Mouse (Mus musculus): Measurements from ENCODE around the gene Plekhb2.

Plekhb2 gene

GRCm38 (mm10) chr1:34866815-34867573 is 17.2 kb downstream of the Plekhb2 start:
- DNase-seq (ENCODE audit: low read depth, low spot score), result peak; percentile 88

GRCm38 (mm10) chr1:34867574-34867955 is 17.8 kb downstream of the Plekhb2 start:
- no peak for DNase-seq (ENCODE audit: low read depth, low spot score)

DNA sequence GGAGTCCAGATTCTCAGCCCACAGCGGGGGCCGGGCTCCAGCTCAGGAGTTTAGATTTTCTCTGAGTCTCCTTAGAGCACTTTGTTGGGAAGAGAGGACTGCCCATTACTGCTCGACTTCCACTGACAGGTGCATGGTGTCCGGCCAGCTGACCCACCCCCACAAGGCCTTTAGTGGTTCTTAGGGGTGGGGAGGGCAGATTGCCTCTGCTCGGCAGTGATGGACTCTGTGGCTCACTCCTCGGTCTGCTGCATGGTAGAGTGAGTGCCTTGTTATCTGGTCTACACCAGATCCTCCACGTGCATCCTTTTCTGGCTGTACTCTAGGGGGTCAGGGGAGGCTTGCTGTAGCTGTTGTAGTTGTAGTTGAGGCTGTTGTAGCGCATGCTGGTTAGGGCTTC is 18.6 kb downstream of the Plekhb2 start:
- DNase-seq (ENCODE audit: low read depth, low spot score), result no peak

DNA sequence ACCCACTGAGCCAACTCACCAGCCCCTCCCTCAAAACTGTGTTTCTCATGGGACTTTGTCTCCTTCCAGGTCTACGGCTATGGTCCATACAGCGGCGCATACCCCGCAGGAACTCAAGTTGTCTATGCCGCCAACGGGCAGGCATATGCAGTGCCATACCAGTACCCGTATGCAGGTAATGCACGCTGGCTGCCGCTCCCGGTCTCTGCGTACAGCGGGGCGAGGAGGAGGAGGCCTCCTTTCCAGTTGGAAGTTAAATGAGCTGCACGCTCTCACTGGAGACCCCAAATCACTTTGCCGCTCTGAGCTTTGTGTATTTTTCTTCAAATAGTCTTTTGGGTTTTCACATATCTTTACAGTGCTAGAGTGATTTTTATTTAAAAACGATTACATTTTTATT is 19.5 kb downstream of the Plekhb2 start:
- DNase-seq (ENCODE audit: low read depth, low spot score), result no peak

DNA sequence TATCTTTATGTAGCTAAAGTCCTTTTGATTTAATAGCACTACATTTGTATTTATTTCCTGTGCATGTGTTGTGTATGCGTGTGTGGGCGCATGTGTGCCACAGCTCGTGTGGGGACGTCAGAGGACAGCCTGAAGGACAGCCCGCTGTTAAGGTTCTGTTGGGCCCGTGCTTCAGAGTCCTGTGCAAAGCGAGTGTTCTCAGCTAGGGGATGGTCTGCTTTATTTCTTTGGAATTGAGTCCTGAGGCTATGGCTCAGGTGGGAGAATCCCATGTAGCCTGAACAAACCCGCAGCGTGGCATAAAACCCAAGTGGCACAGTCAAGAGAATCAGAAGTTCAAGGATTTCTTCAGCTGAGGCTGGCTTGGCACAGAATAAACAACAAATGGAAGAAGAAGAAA is 21.4 kb downstream of the Plekhb2 start:
- DNase-seq (ENCODE audit: low read depth, low spot score), result no peak

GRCm38 (mm10) chr1:34873551-34873950 is 23.8 kb downstream of the Plekhb2 start:
- no peak for DNase-seq (ENCODE audit: low read depth, low spot score)

- DNase-seq (ENCODE audit: low read depth, low spot score), result no peak
These were observed 29.8 kb downstream of the Plekhb2 start for GRCm38 (mm10) chr1:34879611-34880010.

GRCm38 (mm10) chr1:34883776-34884175 is 34.0 kb downstream of the Plekhb2 start:
- no peak for DNase-seq (ENCODE audit: low read depth, low spot score)

- DNase-seq (ENCODE audit: low read depth, low spot score), result no peak
These were observed 41.9 kb downstream of the Plekhb2 start for GRCm38 (mm10) chr1:34891559-34892289.

DNA sequence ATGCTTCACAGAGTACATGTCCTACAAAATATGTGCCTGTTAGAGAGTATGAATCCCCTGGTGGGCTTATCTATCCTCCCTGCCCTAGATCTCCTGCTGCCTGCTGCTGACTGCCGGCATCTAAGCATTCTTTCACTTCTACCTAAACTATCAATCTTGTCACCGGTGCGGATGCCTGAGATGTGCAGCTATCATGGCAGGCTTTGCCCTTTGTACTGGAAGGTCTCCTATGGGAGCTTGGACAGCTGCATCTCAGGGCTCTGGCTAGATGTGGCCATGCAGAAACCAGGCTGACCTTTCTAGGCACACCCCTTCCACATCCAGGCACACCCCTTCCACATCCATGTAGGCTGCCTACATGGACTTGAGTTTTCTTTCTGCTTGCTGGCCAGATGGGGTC is 42.7 kb downstream of the Plekhb2 start:
- DNase-seq (ENCODE audit: low read depth, low spot score), result no peak

DNA sequence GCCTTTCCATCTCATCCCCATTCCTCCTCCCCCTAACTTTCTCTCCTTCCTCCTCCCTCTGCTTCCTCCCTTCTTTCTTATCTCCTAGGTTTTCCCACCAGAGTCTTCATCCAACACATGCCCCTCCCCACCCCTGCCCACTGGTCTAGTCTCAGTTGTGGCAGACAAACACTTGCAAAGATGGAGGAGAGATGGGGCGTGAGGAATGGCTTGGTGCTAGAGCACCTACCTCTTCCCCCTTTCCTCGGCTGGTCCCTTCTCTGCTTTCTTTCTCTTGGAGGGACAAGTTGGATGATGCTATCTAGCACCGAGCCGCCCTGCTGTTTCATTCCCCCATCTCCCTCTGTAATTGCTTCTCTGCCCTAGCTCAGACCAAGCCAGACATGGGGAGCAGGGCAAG is 43.6 kb downstream of the Plekhb2 start:
- DNase-seq (ENCODE audit: low read depth, low spot score), result no peak

GRCm38 (mm10) chr1:34893831-34894230 is 44.1 kb downstream of the Plekhb2 start:
- no peak for DNase-seq (ENCODE audit: low read depth, low spot score)

DNA sequence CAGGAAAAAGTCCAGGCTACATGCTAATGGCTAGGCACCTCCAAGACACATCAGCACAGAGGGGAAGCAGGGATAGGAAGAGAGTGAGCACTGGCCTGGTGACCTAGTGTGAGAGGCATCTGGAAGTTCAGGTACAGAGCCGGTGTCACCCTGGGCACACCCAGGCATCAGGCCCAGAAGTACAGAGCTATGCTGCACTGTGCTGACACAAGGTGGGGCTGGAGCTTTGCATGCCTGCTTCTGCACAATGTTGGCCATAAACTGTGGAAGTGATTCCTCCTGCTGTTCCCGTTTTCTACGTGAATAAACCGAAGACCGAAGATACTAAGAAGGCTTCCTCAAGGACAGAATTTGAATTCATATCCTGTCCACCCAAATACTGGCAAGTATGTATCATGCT is 46.3 kb downstream of the Plekhb2 start:
- DNase-seq (ENCODE audit: low read depth, low spot score), result no peak

GRCm38 (mm10) chr1:34896898-34897297 is 47.1 kb downstream of the Plekhb2 start:
- DNase-seq (ENCODE audit: low read depth, low spot score), result peak; percentile 55

GRCm38 (mm10) chr1:34928656-34929055 is 78.9 kb downstream of the Plekhb2 start:
- DNase-seq (ENCODE audit: low read depth, low spot score), result no peak

All from CD4-positive helper T cell, adult 2 months (primary cell).